Mouse (Mus musculus): ENCODE results near the gene Pank2. TPM values are rescaled to one million over a fixed set of nuclear protein-coding genes. Genes with fewer than 3 reads are reported as not detected.
A peak's percentile ranks its signal among the peaks of the same experiment; 100 is the strongest.
"Not testable (repeated sequence)": the region's sequence is repeated elsewhere in the genome, so short reads cannot be mapped to it uniquely, and the experiment has no call there.

Gene Pank2
- polyA plus RNA-seq, 1 experiment from 2014 or later, result 30.5 TPM

GRCm38 (mm10) chr2:131262680-131263670 lies 680 bp downstream of the Pank2 start:
- H3K27ac ChIP-seq (replicated peaks), result peak overlapping the region; percentile 99
- H3K9me3 ChIP-seq, result no peaks in the 10 kb centered on the region
- no peaks in the 10 kb centered on the region for H3K27me3 ChIP-seq
- peak; percentile 75 for ATAC-seq (ENCODE audit: low read depth)
- WGBS, result under 1% methylated on average over 44 of the region's 59 CpGs
- H3K4me3 ChIP-seq, result peak overlapping the region; percentile 76
- H3K4me1 ChIP-seq (replicated peaks), result peaks cover 48% of the 10 kb centered on the region
- no peaks in the 10 kb centered on the region for H3K36me3 ChIP-seq
- H3K4me2 ChIP-seq, result peak overlapping the region; percentile 72
- H3K9ac ChIP-seq, result peak overlapping the region; percentile 97

DNA sequence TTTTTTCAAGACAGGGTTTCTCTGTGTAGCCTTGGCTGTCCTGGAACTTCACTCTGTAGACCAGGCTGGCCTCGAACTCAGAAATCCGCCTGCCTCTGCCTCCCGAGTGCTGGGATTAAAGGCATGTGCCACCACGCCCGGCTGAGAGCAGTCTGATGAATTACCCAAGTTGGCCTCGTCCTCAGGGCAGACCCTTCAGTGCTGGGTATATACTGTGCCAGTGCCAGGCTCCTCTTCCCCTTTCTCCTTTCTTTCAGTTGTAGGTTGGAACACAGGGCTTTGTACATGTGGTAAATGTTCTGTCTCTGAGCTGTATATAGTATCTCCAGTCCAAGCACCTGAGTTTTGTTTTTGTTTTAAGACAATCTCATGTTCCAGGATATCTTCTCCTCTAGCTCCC lies 1.7 kb downstream of the Pank2 start:
- H3K9ac ChIP-seq, result peak overlapping the region; percentile 97; the same call in 1 of the 2 replicates
- no peaks in the 10 kb centered on the region for H3K9me3 ChIP-seq
- H3K36me3 ChIP-seq, result no peaks in the 10 kb centered on the region
- no peak for ATAC-seq (ENCODE audit: low read depth)
- 68% methylated on average over 6 of the region's 6 CpGs for WGBS
- peak overlapping the region; percentile 72 for H3K4me2 ChIP-seq
- H3K4me1 ChIP-seq (replicated peaks), result peaks cover 48% of the 10 kb centered on the region
- H3K27me3 ChIP-seq, result no peaks in the 10 kb centered on the region
- no peak overlapping the region for H3K27ac ChIP-seq (replicated peaks)
- peak overlapping the region; percentile 76 for H3K4me3 ChIP-seq

DNA sequence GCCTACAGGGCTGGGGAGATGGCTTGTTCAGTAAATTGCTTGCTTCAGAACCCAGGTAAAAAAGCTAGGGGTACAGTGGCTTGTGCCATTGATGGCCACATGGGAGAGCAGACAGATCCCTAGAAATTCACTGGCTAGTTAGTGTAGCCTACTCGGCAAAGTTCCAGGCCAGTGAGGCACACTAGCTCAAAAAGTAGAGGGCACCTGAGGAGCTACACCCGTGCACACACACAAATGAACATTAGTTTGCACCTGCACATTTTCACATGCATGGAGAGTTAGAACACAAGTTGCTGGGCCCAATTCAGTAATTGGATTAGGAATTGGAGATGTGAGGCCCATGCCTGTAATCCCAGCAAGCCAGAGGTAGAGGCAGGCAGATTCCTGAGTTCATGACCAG lies 2.8 kb downstream of the Pank2 start:
- no peaks in the 10 kb centered on the region for H3K9me3 ChIP-seq
- WGBS, result 86% methylated on average over 2 of the region's 2 CpGs
- H3K9ac ChIP-seq, result 0 out of 2 replicates have a peak overlapping the region, but pooled peaks have one; percentile 32
- H3K27me3 ChIP-seq, result no peaks in the 10 kb centered on the region
- no peak overlapping the region; the same call in 1 of the 2 replicates for H3K4me2 ChIP-seq
- no peak overlapping the region for H3K27ac ChIP-seq (replicated peaks)
- H3K4me3 ChIP-seq, result no peak overlapping the region
- peaks cover 48% of the 10 kb centered on the region for H3K4me1 ChIP-seq (replicated peaks)
- no peaks in the 10 kb centered on the region for H3K36me3 ChIP-seq
- ATAC-seq (ENCODE audit: low read depth), result no peak

DNA sequence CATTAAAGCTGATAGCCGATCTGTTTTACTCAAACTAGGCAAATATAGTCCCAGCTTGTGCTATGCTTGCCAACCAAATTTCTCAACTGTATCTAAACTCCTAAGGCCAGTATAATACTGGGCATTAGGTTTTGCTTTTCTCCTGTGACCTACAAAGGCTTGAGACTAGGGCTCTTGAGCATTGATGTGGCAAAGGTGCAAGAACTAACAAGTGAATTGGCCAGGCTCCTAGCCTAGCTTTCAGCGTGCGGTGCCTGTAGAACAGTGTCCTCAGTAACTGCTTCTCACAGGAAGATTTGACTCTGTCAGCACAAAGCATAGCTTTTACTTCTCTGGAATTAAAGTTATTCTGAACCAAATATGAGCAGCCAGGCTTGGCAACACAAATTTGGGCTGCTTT lies 13.2 kb downstream of the Pank2 start:
- no peak for ATAC-seq (ENCODE audit: low read depth)
- H3K4me2 ChIP-seq, result no peak overlapping the region
- 96% methylated on average over 3 of the region's 3 CpGs for WGBS
- no peak overlapping the region for H3K9ac ChIP-seq
- no peaks in the 10 kb centered on the region for H3K27me3 ChIP-seq
- no peaks in the 10 kb centered on the region for H3K9me3 ChIP-seq
- no peak overlapping the region for H3K27ac ChIP-seq (replicated peaks)
- H3K36me3 ChIP-seq, result peaks cover 59% of the 10 kb centered on the region
- no peaks in the 10 kb centered on the region for H3K4me1 ChIP-seq (replicated peaks)
- no peak overlapping the region for H3K4me3 ChIP-seq

DNA sequence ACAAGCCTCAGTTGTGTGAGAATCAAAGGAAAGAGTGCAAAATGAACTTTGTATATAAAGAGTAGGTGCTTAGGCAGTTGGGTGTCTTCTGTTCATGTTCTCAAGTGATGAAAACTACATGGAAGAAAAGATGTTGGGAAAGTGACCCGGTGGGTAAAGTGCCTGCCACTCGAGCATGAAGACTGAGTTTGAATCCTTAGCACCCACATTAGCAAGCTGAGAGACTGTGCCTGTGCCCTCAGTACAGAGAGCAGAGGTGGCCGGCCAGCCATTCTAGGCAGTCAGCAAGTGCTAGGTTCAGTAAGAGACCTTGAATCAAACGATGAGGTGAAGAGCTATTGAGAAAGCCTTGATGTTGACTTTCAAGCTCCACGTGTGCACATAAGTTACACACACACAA lies 14.4 kb downstream of the Pank2 start:
- Histone ChIP-seq H3K4me3 (no peak overlapping the region), H3K4me2 (no peak overlapping the region), H3K9ac (no peak overlapping the region), H3K4me1 (replicated peaks) (no peaks in the 10 kb centered on the region), H3K27me3 (no peaks in the 10 kb centered on the region), H3K36me3 (peaks cover 69% of the 10 kb centered on the region), H3K9me3 (no peaks in the 10 kb centered on the region), H3K27ac (replicated peaks) (no peak overlapping the region)
- ATAC-seq (ENCODE audit: low read depth), result no peak
- WGBS, result 89% methylated on average over 5 of the region's 5 CpGs

DNA sequence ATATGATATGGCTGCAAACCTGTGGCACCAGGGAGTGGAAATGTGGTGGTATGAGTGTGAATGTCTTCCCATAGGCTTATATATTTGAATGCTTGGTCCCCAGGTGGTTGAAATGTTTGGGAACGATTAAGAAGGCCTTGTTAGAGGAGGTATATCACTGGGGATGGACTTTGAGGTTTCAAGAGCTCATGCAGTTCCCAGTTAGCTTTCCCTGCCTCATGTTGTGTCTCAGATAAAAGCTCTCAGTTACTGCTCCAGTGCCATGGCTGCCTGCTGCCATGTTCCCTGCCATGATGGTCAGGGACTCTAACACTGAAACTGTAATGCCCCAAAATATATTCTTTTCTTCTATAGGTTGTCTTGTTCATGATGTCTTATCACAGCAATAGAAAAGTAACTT lies 19.3 kb downstream of the Pank2 start:
- no peaks in the 10 kb centered on the region for H3K27me3 ChIP-seq

DNA sequence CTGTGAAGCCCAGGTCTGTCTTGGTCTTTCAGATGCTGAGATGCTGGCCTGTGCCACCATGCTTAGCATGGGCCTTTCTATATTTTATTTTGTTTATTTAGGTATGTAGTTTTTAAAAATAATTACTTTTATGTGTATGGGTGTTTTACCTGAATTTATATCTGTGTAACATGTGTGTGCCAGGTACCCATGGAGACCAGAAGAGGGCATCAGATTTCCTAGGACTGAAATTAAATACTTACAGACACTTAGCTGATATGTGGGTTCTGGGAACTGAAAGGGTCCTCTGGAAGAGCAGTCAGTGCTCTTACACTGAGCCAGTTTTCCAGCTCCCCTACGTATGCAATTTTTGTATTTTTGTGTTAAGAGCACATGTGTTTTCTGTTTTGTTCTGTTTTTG lies 24.0 kb downstream of the Pank2 start:
- Histone ChIP-seq H3K4me2 (no peak overlapping the region), H3K9ac (no peak overlapping the region), H3K36me3 (peaks cover 44% of the 10 kb centered on the region), H3K9me3 (no peaks in the 10 kb centered on the region), H3K4me1 (replicated peaks) (no peaks in the 10 kb centered on the region), H3K27ac (replicated peaks) (no peak overlapping the region), H3K4me3 (no peak overlapping the region), H3K27me3 (no peaks in the 10 kb centered on the region)
- WGBS, result 93% methylated on average over 1 of the region's 1 CpGs
- ATAC-seq (ENCODE audit: low read depth), result no peak

More for the DNA sequence above, 19.3 kb downstream of the Pank2 start:
- ATAC-seq (ENCODE audit: low read depth), result no peak
- no peak overlapping the region for H3K9ac ChIP-seq
- WGBS, result 93% methylated on average over 1 of the region's 1 CpGs
- no peaks in the 10 kb centered on the region for H3K9me3 ChIP-seq
- H3K4me3 ChIP-seq, result no peak overlapping the region
- no peaks in the 10 kb centered on the region for H3K4me1 ChIP-seq (replicated peaks)
- H3K27ac ChIP-seq (replicated peaks), result no peak overlapping the region
- peaks cover 55% of the 10 kb centered on the region for H3K36me3 ChIP-seq
- no peak overlapping the region for H3K4me2 ChIP-seq

- Histone ChIP-seq H3K27me3 (no peaks in the 10 kb centered on the region), H3K4me2 (no peak overlapping the region), H3K4me3 (no peak overlapping the region), H3K9ac (no peak overlapping the region), H3K27ac (replicated peaks) (no peak overlapping the region), H3K4me1 (replicated peaks) (no peaks in the 10 kb centered on the region), H3K9me3 (no peaks in the 10 kb centered on the region), H3K36me3 (peaks cover 67% of the 10 kb centered on the region)
- no peak for ATAC-seq (ENCODE audit: low read depth)
Measured at GRCm38 (mm10) chr2:131290669-131291068, 28.4 kb downstream of the Pank2 start.

- H3K4me1 ChIP-seq (replicated peaks), result no peaks in the 10 kb centered on the region
- H3K27ac ChIP-seq (replicated peaks), result no peak overlapping the region
- no peak for ATAC-seq (ENCODE audit: low read depth)
- H3K9me3 ChIP-seq, result no peaks in the 10 kb centered on the region
- H3K4me3 ChIP-seq, result no peak overlapping the region
- H3K36me3 ChIP-seq, result peaks cover 88% of the 10 kb centered on the region
- H3K4me2 ChIP-seq, result no peak overlapping the region
- 80% methylated on average over 2 of the region's 2 CpGs for WGBS
- H3K27me3 ChIP-seq, result no peaks in the 10 kb centered on the region
- no peak overlapping the region for H3K9ac ChIP-seq
Measured at GRCm38 (mm10) chr2:131296746-131297261, 34.5 kb downstream of the Pank2 start.

DNA sequence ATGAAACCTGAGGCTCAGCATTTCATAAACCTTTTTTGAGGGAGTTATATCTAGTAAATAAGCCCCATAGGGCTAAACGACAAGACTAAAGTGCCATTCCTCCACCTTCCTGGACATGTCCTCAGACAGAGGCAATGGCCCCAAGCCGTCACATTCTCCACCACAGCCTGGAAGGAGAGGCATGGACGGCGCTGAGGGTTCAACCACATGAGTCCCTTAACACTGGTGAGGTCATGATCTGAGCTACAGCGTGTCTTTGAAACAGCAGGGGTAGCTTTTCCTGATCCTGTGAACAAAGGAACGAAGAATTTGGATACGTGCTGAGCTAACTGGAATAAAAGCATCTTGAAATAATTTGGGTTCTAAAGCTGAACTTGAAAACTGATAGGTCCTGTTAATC lies 36.4 kb downstream of the Pank2 start:
- H3K27me3 ChIP-seq; ATAC-seq (ENCODE audit: low read depth); H3K4me3 ChIP-seq; H3K4me1 ChIP-seq (replicated peaks); H3K27ac ChIP-seq (replicated peaks); H3K9me3 ChIP-seq; H3K9ac ChIP-seq; H3K4me2 ChIP-seq: not testable (repeated sequence)
- H3K36me3 ChIP-seq, result peaks cover 88% of the 10 kb centered on the region
- 65% methylated on average over 7 of the region's 7 CpGs for WGBS

DNA sequence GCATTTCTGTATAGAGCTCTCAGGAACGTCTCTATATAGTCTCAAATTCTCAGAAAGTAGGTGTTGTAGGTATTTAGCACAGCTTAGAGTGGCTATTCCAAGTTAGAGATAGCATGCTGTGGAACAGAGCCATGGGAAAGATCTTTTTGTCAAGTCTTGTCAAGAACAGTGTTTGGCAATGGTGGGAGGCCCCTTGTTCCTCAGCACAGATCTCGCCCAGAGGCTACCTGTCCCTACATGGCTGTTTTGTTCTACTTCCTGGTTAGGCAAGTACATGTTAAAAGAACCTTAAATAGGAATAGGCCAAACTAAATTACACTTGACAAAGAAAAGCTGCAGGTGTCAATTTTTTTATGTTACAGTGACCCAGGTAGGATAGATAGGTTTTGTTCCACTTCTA lies 38.2 kb downstream of the Pank2 start:
- H3K4me3 ChIP-seq, result no peak overlapping the region
- peaks cover 82% of the 10 kb centered on the region for H3K36me3 ChIP-seq
- 81% methylated on average over 2 of the region's 2 CpGs for WGBS
- no peaks in the 10 kb centered on the region for H3K4me1 ChIP-seq (replicated peaks)
- H3K27me3 ChIP-seq, result no peaks in the 10 kb centered on the region
- no peaks in the 10 kb centered on the region for H3K9me3 ChIP-seq
- H3K27ac ChIP-seq (replicated peaks), result no peak overlapping the region
- no peak overlapping the region for H3K9ac ChIP-seq
- ATAC-seq (ENCODE audit: low read depth), result no peak
- no peak overlapping the region for H3K4me2 ChIP-seq

DNA sequence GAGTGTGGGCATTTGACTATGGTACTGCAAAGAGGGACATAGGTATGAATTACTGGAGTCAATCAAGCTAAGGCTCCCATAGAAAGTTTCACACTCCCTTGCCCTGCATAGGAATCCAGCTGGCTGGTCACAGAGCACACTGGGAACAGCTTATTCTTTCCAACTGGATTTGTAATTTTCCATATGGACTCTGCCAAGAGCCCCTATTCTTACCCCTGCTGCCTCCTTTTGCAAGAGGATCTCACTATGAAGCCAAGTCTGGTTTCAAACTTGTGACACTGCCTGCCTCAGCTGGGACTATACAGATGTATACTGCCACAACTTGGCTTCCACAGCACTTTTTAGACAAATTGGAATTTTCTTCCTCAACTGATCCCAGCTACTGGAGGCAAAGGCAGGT lies 39.3 kb downstream of the Pank2 start:
- H3K27ac ChIP-seq (replicated peaks), result no peak overlapping the region
- no peaks in the 10 kb centered on the region for H3K27me3 ChIP-seq
- no peak overlapping the region for H3K4me2 ChIP-seq
- H3K4me1 ChIP-seq (replicated peaks), result no peaks in the 10 kb centered on the region
- no peak overlapping the region for H3K4me3 ChIP-seq
- no peak for ATAC-seq (ENCODE audit: low read depth)
- peaks cover 70% of the 10 kb centered on the region for H3K36me3 ChIP-seq
- no peaks in the 10 kb centered on the region for H3K9me3 ChIP-seq
- no peak overlapping the region for H3K9ac ChIP-seq

Measured in neural tube, embryonic 13.5 days (tissue).